20 mouse cellular contexts compared by ENCODE assay signal in the genomic region with DNA sequence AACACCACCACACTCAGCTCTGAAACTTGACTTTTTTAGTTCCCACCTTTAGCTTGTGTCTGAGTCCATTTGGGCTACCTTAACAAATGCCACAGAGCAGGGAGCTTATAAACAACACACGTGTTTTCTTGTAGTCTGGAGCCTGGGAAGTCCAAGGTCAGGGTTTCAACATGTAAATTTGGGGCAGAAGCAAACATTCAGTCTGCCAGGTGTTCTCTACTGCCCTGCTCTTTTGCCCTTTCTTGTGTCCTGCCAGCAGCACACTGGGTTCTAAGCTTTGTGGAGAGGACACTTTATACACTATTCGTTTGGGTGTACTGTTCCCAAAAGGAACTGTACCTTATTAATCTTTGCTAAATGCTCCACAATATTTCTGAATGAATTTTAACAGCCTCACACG. TPM values are rescaled to one million over a fixed set of nuclear protein-coding genes. Genes with fewer than 3 reads are reported as not detected.
DNase-seq lines count a peak whose midpoint lies in the region; ATAC-seq and TF ChIP-seq lines count a peak whose summit lies in the region.
"Had no signal": no experiment of that assay in that cellular context is flagged by ENCODE, and none has a peak within 500 bp of the region (broad histone marks: within the 10 kb centered on the region; RNA-seq: fewer than 3 reads in every experiment).

No protein-coding gene starts in this region.

- peak; percentile 84 for ATAC-seq in liver, postnatal 0 days
- ATAC-seq in liver, embryonic 11.5 days (replicated peaks; ENCODE audit: low FRiP score), result no peak
- ATAC-seq: CD4-positive, CD25-positive, alpha-beta regulatory T cell, adult 4 months; forebrain, embryonic 13.5 days; forebrain, embryonic 16.5 days; hindbrain, postnatal 0 days had no signal

- no peak overlapping the region for H3K4me2 ChIP-seq in liver, postnatal 0 days (ENCODE audit: low read depth, low read length)
- no peak overlapping the region for H3K4me2 ChIP-seq in liver, embryonic 11.5 days
- H3K4me2 ChIP-seq: forebrain, embryonic 13.5 days; heart, embryonic 13.5 days; hindbrain, embryonic 14.5 days had no signal

- no peak overlapping the region for H3K4me3 ChIP-seq in kidney, adult 2 months (ENCODE audit: insufficient read depth, low read depth, low read length)
- H3K4me3 ChIP-seq in liver, postnatal 0 days (ENCODE audit: low read depth, low read length), result no peak overlapping the region
- no peak overlapping the region for H3K4me3 ChIP-seq in liver, embryonic 11.5 days (ENCODE audit: low read depth, low read length)
- H3K4me3 ChIP-seq: forebrain, embryonic 10.5 days; forebrain, embryonic 13.5 days; heart, adult 2 months; heart, embryonic 10.5 days; heart, embryonic 13.5 days had no signal

- no peak overlapping the region for H3K9ac ChIP-seq in liver, postnatal 0 days (replicated peaks)
- H3K9ac ChIP-seq in liver, embryonic 11.5 days (ENCODE audit: low read depth, low read length), result no peak overlapping the region
- H3K9ac ChIP-seq: forebrain, embryonic 13.5 days; heart, embryonic 13.5 days; hindbrain, embryonic 14.5 days had no signal

- no peak for TF ChIP-seq POLR2A in kidney, adult 2 months (IDR thresholded peaks at IDR 0.05; ENCODE audit: low read depth, low read length)

- whole genome bisulfite sequencing in kidney, adult 2 months, result 49% methylated on average over 3 of the region's 3 CpGs
- 47% methylated on average over 3 of the region's 3 CpGs for WGBS in liver, postnatal 0 days (ENCODE audit: insufficient replicate concordance)
- 59% methylated on average over 3 of the region's 3 CpGs for WGBS in liver, embryonic 11.5 days

- H3K9me3 ChIP-seq in liver, postnatal 0 days (ENCODE audit: low read length), result no peaks in the 10 kb centered on the region
- no peaks in the 10 kb centered on the region for H3K9me3 ChIP-seq in liver, embryonic 11.5 days (ENCODE audit: control insufficient read depth, low read length)
- H3K9me3 ChIP-seq: forebrain, embryonic 10.5 days; forebrain, embryonic 13.5 days; heart, embryonic 10.5 days; heart, embryonic 13.5 days had no signal

- peak; percentile 57 for DNase-seq in kidney, adult 2 months
- no peak for DNase-seq in kidney, adult 18-20 months
- DNase-seq in kidney, postnatal 36 days, result peak; percentile 48 to 55
- DNase-seq in kidney, postnatal 10 days, result no peak
- no peak for DNase-seq in liver, postnatal 0 days
- no peak for DNase-seq in liver, embryonic 11.5 days (ENCODE audit: low spot score)
- no peak for DNase-seq in layer of hippocampus, postnatal 14 days (ENCODE audit: low spot score in 2 of 2)
- DNase-seq: adrenal gland, adult 8-10 months; cerebellum, adult 9-10 months; gastrocnemius, postnatal 10 days; gastrocnemius, postnatal 36 days; heart, adult 2 months had no signal

- TF ChIP-seq CTCF in kidney, adult 2 months (conservative IDR thresholded peaks at IDR 0.05; ENCODE audit: insufficient read depth, insufficient read length, low read depth, low read length), result no peak
- TF ChIP-seq CTCF in liver, postnatal 0 days (IDR thresholded peaks at IDR 0.05; ENCODE audit: low read depth), result no peak

- TF ChIP-seq EP300 in liver, postnatal 0 days (IDR thresholded peaks at IDR 0.05; ENCODE audit: low read depth), result peak; percentile 79

- H3K4me1 ChIP-seq in kidney, adult 2 months (ENCODE audit: control insufficient read depth, insufficient read depth, low read length), result peaks cover 11% of the 10 kb centered on the region
- peaks cover 6% of the 10 kb centered on the region for H3K4me1 ChIP-seq in liver, postnatal 0 days (ENCODE audit: insufficient read depth)
- H3K4me1 ChIP-seq in liver, embryonic 11.5 days (replicated peaks; ENCODE audit: control insufficient read depth, insufficient read depth, low read length), result no peaks in the 10 kb centered on the region
- H3K4me1 ChIP-seq: forebrain, embryonic 10.5 days; forebrain, embryonic 13.5 days had no signal

- H3K27ac ChIP-seq in kidney, adult 2 months (ENCODE audit: insufficient read depth, low read depth, low read length), result peak overlapping the region; percentile 58; the same call in 1 of the 2 replicates
- H3K27ac ChIP-seq in liver, postnatal 0 days (ENCODE audit: low read depth), result peak overlapping the region; percentile 85
- no peak overlapping the region for H3K27ac ChIP-seq in liver, embryonic 11.5 days (ENCODE audit: low read depth, low read length)
- H3K27ac ChIP-seq: forebrain, embryonic 10.5 days; forebrain, embryonic 13.5 days; heart, adult 2 months; heart, embryonic 10.5 days; heart, embryonic 13.5 days; hindbrain, embryonic 14.5 days; hindbrain, postnatal 0 days had no signal

- H3K27me3 ChIP-seq in kidney, adult 2 months (replicated peaks; ENCODE audit: control insufficient read depth, insufficient read depth, low read length), result no peaks in the 10 kb centered on the region
- H3K27me3 ChIP-seq in liver, postnatal 0 days (ENCODE audit: insufficient read depth, low read length), result no peaks in the 10 kb centered on the region
- 0 out of 2 replicates have a peak, but pooled peaks cover 3% of the 10 kb centered on the region for H3K27me3 ChIP-seq in liver, embryonic 11.5 days (replicated peaks; ENCODE audit: control insufficient read depth, insufficient read depth, low read length)
- H3K27me3 ChIP-seq: forebrain, embryonic 13.5 days; heart, embryonic 13.5 days had no signal

- H3K36me3 ChIP-seq in kidney, adult 2 months (ENCODE audit: control insufficient read depth, insufficient read depth, low read length), result no peaks in the 10 kb centered on the region
- H3K36me3 ChIP-seq in liver, postnatal 0 days (replicated peaks; ENCODE audit: insufficient read depth, low read length), result no peaks in the 10 kb centered on the region
- no peaks in the 10 kb centered on the region for H3K36me3 ChIP-seq in liver, embryonic 11.5 days (ENCODE audit: control insufficient read depth, insufficient read depth, low read length)
- H3K36me3 ChIP-seq: forebrain, embryonic 10.5 days; heart, embryonic 10.5 days; heart, embryonic 13.5 days had no signal

RNA-seq across cellular contexts. Expression of gene Lrfn4, which starts 27.0 kb away (rescaled TPM):
- 6.1 and 8.7 TPM in 2 replicates for polyA plus RNA-seq in kidney, adult 2 months (2012; rRNA removed)
- polyA plus RNA-seq in liver, postnatal 0 days (2015; fragmentation: Nextera tagmentation; extraction: Ambion mirVana), result 0.15 and 0.21 TPM in 2 replicates
- polyA plus RNA-seq in liver, embryonic 11.5 days (2014; fragmentation: Nextera tagmentation; extraction: Ambion mirVana), result 2.2 and 3.3 TPM in 2 replicates
- 10 to 100 TPM; 50.9 to 53.1 TPM for total RNA-seq in layer of hippocampus, postnatal 14 days (2021)
- polyA plus RNA-seq: CD4-positive, CD25-positive, alpha-beta regulatory T cell, adult 4 months had no signal

RNA-seq across cellular contexts. Expression of gene Rce1, which starts 37.0 kb away (rescaled TPM):
- 82.2 and 92.8 TPM in 2 replicates for polyA plus RNA-seq in kidney, adult 2 months (2012; rRNA removed)
- 16.6 and 17.3 TPM in 2 replicates for polyA plus RNA-seq in liver, postnatal 0 days (2015; fragmentation: Nextera tagmentation; extraction: Ambion mirVana)
- polyA plus RNA-seq in liver, embryonic 11.5 days (2014; fragmentation: Nextera tagmentation; extraction: Ambion mirVana), result 52.5 and 52.9 TPM in 2 replicates
- 10 to 100 TPM; 16.7 to 18.2 TPM for total RNA-seq in layer of hippocampus, postnatal 14 days (2021)

Comparison
In these comparisons a context has a peak if more than half of its experiments do, and no peak if none do; other contexts are left out.
1. DNase-seq: peak in kidney, adult 2 months (single experiment) and kidney, postnatal 36 days (2 of 2); none in kidney, adult 18-20 months (single experiment), kidney, postnatal 10 days (single experiment), liver, postnatal 0 days (single experiment), liver, embryonic 11.5 days (single experiment) and layer of hippocampus, postnatal 14 days (0 of 2).